Mouse (Mus musculus): ENCODE results near the gene Mical2.
A peak's percentile ranks its signal among the peaks of the same experiment; 100 is the strongest.

Gene Mical2

DNA sequence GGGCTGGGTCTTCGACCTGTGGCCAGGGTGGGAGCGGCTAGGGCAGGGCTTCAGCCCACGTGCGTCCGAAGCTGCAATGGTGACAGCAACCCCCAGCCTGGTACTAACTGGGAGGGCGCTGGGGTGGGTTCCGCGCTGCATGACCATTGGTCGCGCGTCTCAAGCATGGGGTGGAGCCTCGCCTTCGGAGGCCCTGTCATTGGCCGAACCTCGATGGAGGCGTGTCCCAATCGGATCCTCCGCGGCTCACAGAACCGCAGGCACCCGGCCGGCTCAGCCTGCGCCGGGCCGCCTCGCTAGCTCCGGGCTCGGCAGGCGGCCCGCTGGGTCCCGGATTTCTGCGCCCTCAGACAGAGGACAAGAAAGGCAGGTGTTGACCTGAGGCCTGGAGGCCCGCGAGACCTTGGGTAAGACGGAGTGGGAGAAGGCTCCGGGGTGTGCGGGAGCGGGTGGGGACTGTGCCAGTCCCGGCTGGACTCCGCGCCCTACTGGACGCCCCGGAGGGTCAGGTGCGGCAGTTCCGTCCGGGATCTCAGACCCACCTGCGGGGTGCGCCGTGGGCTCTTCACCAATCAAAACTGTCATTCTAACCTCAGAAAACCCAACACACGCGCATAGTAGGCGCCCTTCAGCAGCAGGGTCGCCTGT lies at the start of gene Mical2:
Gene Mical2, plus strand, starts transcription at position 242 of the 648 bp plus-strand sequence.
- peak; percentile 75 for ATAC-seq (ENCODE audit: low TSS enrichment)

DNA sequence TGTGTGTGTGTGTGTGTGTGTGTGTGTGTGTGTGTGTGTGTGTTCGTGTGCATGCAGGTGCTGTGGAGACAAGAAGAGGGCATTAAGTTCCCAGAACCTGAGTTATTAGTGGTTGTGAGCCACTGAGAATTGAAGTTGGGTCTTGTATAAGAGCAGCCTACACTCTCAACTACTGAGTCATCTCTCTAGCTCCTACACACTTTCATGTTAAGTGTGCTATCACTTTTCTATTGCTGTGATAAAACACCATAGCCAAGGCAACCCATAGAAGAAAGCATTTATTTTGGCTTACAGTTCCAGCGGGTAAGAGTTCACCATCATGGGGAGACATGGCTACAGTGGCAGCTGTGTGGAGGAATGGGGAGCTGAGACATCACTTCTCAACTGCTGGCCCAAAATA lies 49.0 kb upstream of the Mical2 start:
- peak; percentile 50 for ATAC-seq (ENCODE audit: low TSS enrichment)

DNA sequence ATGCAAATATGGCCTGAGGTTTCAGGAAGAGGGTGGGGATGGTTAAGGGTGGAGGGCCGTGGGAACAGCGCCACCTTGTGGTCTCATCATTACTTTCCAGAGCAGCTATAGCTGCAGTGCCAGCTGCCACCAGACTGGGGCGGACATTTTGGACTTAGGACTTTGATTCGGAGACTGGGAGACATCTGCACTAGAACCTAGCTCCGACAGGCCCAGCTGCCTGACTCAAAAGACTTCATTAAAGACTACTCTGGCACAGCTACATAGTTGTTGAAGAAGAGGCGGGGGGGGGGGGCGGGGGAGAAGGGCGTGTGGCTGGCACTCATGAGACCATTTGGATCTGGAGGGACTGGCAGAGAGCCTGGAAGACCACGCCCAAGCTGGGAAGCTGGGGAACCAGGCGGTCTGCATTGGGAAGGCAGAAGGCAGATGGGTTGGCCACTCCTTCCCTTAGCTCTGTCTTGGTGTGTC lies 45.4 kb upstream of the Mical2 start:
- peak; percentile 69 for ATAC-seq (ENCODE audit: low TSS enrichment)

DNA sequence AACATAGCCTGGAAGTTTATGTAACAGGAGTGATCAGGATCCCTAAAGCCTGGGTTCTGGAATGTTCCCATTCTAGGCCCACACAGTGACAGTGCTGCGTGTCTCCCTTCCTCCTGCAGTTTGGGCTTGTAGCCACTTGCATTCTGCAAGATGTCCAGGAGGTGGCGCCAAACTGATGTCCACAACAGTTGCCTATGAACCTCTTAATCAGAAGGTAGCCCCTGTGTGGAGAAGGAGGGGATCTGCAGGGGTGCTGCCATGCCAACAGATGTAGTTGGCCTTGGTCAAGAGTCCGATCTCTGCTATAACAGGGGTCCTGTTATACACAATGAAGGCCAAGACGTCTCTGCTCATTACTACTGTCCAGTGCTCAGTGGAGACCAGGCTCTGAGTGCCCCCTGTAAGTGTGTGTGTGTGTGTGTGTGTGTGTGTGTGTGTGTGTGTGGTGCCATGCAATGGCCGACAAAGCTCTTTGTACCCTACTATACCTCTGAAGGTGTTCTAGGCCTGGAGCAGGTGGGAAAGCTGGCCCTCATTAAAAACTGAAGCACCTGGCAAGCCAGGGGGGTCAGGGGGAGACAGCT lies 42.3 kb upstream of the Mical2 start:
- peak; percentile 47 for ATAC-seq (ENCODE audit: low TSS enrichment)

DNA sequence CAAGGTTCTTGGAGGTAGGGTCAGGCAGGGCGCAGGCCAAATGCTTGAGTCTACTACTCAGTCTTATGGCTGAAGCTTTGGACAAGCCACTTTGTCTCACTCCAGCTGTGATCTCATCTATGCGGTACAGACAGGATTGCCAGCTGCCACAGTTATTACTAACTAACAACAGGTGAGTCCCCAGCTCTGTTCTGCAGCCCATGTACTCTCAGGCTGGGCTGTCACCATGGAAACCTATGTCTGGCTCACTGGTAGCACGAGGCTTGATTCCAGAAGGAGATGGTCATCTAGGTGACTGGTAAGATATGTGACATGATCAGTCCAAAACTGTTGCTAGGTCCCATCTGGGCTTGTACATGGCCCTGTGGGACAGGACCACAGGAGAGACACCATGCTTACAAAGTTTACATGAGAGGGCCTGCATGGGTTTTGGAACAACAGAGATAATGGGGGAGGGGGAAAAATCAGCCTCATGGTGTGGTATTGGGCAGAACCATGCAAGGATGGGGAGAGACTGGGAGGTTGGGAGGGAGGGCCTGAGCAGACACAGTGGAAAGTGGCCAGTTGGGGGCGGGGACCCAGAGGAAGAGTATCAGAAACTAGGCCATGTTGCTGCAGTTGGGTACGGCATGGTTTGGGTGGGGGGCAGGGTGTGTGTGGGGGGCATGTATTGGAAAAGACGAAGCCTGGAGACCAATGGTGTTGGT lies 41.0 kb upstream of the Mical2 start:
- no peak for ATAC-seq (ENCODE audit: low TSS enrichment)

DNA sequence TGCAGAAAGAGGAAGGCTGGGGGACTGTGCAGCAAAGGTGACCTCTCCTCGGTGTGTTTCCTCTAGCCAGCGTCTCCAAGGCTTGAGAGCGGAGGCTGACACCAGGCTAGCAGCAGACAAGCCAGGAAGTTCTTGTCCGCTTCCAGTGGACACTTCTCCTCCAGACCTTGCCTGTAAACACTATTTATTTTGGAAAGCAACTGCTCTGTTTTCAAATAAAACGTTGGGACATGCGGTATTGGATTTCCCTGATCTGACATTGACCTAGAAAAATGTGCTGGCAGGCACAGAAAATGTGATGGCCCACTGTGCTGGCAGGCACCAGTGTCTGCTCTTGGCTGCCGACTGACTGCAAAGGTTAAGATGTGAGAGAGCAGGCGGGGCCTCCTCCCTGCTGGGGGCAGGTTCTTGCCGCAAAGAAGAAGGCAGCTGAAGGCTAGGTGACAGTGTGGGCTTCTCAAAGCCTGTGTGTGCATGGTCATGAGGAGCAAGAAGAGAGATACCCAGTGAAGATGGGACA lies 40.4 kb upstream of the Mical2 start:
- ATAC-seq (ENCODE audit: low TSS enrichment), result no peak

DNA sequence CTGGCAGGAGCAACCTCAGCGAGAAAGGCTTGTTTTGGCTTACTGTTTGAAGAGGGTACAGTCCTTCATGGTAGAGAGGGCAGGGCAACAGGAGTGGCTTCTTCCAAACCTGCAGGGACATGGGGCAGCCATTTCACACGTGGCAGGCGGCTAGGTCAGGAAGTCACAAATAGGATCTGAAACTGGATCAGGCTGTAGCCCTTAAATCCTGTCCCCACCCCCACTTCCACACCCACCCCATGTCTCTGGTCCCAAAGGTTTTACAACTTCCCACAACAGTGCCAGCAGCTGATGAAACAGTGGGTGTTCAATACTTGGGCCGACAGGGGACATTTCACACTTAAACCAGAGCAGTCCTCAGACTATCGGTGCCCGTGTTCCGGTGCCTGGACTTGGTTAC lies 38.8 kb upstream of the Mical2 start:
- ATAC-seq (ENCODE audit: low TSS enrichment), result no peak

DNA sequence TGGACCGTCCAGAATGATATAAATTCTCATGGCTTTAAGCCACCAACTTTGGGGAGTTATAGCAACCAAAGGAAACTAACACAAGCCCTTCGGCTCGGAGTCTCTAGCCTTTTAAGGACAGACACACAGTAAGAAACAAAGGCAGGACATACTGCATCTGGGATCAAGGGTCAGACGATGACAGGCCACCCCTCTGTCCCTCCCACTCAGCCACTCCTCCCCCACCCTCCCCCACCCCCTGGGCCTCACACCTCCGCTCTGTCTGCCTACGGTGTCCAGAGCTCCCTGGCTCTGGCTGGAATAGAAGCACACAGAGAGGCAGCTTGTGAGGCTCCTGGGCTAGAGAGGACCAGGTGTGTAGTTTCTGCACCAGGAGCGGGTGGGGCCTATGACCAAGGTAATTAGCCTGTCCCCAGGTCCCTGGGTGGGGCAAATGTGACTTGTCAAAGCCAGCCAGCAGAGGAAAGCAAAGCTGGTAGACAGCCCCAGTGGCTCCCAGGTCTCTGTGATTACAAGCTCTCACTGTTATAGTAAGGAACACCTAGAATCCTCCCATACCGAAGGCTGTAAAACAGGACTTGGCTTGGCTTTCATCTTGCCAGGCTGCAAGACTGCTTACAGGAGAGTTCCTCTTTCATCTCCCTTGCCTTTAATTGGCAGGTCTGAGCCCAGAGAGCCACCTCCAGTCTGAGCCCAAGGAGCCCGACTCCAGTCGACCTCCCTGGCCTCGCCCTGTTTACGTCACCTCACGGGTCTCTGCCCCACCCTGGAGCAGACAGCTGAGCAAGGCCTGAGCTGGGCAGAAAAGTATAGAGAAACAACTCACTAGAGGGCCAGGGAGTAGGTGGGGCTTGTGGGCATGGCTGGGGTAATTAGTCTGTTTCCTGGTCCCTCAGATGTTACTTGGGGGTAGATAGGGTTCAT lies 37.9 kb upstream of the Mical2 start:
- no peak for ATAC-seq (ENCODE audit: low TSS enrichment)

DNA sequence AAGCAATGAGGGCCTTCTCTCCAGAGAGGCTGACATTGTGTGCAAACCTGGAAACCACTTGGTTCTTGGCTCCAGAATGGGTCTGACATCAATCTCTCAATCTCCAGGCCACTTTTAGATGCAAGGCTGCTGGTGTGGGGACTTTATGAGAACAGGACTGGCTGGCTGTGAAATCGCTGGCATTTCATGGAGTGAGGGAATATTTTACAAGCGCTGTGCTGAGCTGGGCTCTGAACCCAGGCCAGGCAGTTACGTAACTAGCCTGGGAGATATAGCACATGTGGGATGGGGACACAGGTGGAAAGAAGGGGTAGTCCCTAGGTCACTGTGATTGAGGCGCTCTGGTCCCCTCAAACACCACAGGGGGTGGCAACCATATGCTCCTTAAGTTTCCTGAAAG lies 33.4 kb upstream of the Mical2 start:
- peak; percentile 72 for ATAC-seq (ENCODE audit: low TSS enrichment)

DNA sequence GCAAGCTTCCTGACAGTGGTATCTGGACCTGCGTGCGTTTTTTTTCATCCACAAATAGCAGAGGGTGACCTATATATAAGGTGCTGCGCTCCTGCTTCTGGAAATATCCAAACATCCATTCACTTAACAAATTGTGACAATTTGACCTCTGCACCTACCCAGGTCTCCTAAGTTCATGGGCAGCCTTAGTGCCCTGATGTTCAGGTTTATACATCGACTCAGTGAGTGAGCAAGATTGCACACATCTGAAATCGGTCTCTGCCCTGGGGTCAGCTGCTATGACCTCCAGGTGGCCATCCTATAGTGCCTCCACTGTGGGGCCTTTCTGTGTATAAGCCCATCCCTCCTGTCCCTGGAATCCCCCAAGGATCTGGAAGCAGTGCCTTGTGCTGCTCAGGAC lies 32.9 kb upstream of the Mical2 start:
- ATAC-seq (ENCODE audit: low TSS enrichment), result no peak; the same call in 1 of the 2 replicates

DNA sequence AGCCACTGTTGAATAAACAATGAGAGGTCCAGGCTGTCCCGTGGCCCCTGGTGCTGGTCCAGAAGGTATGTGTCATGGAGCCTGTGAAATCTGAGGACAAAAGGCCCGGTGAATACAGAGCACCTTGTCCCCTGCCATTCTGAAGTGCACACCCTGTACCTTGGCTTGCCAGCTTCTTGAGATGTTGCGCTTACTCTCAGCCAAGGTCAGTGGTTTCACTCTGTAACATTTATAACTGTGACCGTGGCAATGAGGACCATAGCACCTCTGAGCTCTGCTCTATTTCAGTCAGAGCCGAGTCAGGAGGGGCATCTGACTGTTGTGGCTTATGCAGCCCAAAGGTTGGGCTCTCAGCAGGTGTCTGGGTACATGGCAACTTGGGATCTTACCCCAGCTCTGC lies 31.4 kb upstream of the Mical2 start:
- ATAC-seq (ENCODE audit: low TSS enrichment), result no peak

DNA sequence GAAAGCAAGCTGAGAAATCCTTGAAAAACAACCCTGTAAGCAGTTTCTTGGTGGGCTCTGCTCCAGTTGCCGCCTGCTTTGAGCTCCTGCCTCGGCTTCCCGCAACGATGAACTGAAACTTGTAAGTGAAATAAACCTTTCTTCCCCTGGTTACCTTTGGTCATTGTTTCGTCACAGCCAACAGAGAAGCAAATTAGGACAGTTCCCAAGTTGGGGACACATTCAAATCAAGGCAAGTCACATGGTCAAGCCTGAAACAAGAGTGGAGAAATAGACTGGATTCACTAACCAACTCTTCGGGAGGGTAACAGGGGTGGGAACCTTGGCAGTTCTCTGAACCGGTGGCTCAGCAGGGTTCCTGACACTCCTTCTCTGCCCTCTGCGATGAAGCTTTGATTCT lies 28.2 kb upstream of the Mical2 start:
- no peak for ATAC-seq (ENCODE audit: low TSS enrichment)

DNA sequence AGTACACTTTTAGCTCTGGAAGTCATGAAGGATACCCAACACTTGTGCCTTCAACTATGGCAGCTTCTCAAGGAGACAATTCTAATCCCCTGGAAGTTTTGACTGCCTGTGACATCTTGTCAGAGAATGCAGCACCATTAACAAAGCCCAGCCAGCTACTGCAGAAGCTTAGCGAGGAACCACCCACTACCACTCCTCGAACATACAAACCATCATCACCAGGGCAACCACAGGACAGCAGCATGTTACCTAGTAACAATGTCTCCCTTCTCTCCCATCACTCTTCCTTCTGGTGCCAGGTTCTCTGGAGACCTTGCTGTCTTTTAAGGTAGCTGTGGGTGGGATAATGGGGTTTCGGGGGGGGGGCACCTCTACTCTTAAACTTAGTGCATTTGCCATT lies 26.3 kb upstream of the Mical2 start:
- no peak for ATAC-seq (ENCODE audit: low TSS enrichment)

DNA sequence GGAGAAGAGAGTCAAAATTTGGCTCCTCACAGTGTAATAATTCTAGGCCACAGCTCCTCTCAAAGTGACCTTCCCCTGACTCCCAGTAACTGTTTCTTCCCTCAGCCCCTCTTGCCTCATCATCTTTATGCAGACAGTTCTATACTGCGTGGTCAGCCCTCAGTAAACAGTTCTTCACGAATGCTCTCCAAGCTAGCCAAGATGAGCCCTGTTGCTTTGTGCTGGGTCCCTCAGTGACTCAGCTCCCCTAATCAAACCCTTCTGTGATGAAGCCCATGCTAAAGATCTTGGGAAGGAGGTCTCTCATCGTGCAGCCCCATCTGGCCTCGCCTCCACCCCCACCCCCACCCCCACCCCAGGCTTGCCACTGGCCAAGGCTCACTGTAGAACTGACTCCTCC lies 24.9 kb upstream of the Mical2 start:
- ATAC-seq (ENCODE audit: low TSS enrichment), result no peak

DNA sequence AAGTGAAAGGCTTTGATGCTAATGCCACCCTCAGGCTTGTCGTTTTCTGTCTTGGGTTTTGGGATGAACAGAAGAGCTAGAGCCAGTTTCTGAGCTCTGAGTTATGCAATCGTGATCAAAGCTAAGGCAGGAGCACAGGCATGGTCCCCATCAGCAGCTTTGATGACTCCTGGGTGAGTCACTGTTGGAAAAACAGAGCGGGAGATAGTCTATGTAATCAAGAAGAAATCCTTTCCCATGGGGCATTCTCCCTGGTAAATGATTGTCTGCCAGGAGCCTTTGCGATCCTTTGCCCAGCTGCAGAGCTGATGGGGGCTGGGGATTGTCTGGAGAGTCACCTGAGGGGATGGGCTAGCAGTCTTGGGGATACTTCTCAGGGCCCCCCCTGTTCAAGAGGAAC lies 23.5 kb upstream of the Mical2 start:
- peak; percentile 42 for ATAC-seq (ENCODE audit: low TSS enrichment)

DNA sequence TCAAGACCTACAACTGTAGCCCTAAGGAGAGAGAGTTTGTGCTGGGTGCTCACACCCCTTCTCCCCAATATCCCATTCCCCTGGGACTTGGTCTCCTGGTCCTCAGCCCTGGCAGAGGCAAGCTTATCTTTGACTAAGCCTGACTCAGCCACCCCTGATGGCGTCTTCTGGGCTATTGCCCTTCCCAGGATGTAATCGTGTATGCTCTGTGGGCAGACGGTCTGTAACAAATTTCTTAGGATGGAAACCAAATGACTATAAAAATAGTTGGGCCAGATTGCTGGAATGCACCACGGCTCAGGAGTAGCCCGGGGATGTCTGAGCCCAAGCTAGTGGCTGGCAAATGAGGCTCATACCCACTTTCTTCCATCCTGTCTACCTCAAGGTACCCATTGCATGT lies 22.8 kb upstream of the Mical2 start:
- peak; percentile 48 for ATAC-seq (ENCODE audit: low TSS enrichment)

DNA sequence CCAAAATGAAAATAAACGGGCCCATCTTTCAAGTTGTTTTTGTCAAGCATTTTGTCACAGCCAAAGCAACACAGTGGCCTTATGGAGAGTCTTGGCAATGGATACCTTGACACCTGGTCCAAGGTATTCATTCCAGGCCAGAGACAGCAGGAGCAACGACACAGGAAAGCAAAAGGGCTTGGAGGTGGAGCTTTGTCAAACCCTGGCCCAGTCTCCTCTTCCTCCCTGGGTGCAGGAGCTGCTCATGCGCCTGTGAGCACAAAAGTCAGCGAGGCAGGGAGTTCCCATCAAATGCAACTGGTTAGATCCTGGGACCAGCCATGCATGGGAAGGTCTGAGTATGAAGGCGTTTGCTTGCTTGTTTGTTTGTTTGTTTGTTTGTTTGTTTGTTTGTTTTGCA lies 21.7 kb upstream of the Mical2 start:
- no peak for ATAC-seq (ENCODE audit: low TSS enrichment)

DNA sequence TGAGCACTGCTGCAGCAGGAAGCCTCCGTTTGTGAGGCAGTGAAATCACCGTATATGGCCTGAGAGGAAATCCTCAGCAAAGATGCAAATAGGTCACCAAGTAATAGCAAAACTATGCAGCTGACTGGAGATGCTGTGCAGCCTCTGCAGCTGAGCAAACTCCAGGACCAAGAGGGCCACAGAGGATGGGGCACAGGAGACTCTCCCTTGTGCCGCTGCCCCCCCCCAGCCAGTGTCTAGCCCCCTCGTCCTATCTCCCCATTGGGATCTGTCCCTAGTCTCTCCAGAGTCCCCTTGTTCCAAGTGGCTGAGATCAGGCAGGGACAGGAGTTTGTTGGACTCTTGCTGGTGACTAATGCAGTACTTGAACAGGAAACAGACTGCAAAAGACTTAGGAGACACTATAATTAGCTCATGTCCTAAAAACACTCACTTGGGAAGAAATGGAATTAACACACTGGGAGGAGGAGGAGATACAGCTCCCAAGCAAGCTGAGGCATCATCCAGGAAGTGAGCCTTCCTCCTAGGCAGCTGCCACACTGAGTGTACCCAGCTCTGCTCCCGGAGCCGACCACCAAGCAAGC lies 21.2 kb upstream of the Mical2 start:
- ATAC-seq (ENCODE audit: low TSS enrichment), result peak; percentile 56

DNA sequence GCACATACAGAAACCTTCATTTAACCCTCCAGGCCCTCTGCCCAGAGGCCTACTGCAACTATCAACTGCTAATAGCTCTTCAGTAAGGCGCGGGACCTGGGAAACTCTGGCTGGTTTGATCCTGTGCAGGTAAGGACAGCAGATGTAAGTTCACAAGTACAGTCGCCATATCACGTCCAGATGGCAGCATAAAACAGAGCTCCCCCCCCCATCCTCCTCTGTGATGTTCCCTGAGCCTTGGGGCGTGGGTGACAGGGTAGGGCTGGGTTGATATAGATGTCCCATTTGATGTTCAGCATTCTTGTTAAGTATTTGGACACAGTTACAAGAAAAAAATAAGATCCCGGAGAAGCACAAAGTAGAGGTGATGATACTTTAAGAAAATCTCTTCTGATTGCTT lies 20.1 kb upstream of the Mical2 start:
- ATAC-seq (ENCODE audit: low TSS enrichment), result no peak

DNA sequence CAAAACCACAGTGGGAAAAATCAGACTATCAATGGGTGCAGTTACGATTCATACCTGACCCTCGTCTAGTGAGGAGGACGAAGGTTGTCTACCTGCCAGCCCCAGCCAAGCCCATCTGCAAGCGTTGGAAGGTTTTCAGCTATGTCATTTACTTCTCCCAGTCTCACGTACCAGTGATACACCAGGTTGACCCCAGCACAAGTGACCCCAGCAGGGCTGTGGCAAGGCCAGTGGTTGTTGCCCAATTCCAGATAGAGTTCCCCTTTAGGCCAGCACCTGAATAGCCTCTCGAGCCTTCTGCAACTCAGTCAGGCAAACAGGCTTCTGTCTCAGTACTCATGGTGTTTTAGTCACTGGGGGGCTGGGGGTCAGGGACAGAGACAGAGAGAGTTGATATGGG lies 17.9 kb upstream of the Mical2 start:
- ATAC-seq (ENCODE audit: low TSS enrichment), result no peak

DNA sequence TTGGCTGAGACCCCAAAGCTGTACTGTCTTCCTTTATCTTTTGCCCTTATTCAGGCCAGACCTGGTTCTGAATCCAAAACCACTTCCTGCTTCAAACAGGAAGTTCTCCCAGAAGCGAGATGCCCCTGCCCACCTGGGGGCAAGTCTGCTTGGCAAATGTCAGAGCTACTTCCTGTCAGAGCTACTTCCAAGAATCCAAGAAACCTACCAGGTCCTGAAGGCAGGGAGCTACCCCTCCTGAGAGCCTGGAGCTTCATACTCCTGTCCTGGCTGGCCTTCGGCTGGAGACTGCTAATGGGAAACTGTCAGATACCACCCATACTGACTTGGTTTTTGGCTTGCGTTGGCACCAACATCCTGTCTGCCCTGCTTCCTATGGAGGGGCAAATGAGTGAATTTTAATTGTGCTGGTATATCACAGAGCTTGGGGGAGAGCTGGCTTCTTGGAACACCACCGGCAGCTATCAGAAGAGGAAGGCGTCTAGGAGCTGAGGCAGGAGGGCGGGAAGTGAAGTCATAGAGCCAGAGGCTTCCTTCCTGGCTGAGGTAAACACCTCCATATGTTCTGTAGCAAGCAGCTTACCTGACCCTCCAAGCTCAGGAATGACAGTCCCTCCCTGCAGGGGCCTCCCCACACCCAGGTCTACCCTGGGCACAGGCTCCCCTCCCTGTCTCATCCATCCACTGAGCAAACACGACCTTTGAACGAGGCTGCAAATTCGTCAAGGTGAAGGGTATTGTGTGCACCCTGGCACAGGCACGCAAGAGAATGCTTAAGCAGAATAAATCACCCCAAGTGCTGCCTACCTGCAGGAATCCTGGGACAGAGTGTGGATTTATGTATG lies 17.1 kb upstream of the Mical2 start:
- ATAC-seq (ENCODE audit: low TSS enrichment), result no peak
